Mouse (Mus musculus) right cerebral cortex, adult 18-20 months (tissue): ENCODE data around the gene Dtnbp1.

Experiments
- DNase-seq: peaks from one replicate; pipeline ENCODE4 v3.0.0; 2022; ENCODE audit warnings: mixed read lengths

Dtnbp1 gene

DNA sequence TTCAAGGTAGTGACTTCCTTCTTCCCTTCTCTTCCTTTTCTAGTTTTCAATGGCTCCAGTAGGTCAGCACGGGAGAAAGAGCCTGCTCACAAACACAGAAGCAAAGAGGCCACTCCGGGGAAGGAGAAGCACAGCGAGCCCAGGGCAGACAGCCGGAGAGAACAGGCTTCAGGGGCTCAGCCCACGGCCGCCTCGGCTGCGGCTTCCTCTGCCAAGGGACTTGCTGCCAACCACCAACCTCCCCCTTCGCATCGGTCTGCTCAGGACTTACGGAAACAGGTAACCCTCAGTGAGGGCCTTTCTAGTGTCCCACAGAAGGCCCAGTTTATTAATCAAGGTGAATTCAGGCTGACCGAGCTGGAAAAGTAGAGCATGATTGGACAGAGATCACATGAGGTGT lies 105.7 kb downstream of the Dtnbp1 start:
- DNase-seq: no peak

DNA sequence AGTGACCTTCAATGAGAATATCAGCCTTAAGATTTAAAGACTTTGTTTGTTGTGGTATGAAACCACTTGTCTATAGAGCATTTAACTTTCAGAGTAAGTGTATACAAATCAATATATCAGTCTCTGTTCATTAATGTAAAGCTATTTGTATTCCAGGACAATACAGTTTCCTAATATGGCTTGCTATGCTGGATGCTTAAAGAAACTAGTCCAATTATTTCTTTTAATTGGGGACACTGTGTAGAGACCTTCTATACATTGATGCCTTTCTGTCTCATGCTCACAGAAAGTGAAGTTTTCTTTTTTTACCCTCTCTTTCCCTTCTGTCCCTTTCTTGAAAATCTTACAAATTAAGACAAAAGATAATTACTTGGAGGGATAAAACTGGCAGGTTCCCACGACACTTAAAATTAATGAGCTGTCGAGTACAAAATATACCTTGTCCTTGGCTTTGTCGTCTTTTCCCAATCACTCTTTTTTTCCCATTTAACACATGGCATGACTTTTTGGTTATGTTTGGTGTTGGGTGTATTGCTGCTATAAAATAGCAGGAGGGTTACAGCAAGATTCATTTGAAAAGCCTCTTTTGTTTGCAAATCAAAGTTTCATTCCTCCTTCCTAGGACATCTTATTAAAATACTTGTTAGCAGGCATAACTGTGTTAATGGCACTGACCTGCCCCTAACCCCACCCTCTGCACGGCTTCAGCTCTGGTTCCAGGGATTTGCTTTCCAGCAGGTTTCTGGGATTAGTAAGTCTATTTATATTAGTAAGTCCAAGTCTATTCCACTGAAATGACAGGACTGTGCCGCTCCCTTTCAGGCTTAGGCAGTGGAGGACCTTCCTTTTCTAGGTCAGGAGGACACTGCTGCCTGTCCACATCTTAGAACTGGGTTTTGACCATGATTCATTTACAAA lies 109.9 kb downstream of the Dtnbp1 start:
- no peak for DNase-seq

- no peak for DNase-seq
Observed at GRCm38 (mm10) chr13:44890612-44891011, 111.3 kb downstream of the Dtnbp1 start.

DNA sequence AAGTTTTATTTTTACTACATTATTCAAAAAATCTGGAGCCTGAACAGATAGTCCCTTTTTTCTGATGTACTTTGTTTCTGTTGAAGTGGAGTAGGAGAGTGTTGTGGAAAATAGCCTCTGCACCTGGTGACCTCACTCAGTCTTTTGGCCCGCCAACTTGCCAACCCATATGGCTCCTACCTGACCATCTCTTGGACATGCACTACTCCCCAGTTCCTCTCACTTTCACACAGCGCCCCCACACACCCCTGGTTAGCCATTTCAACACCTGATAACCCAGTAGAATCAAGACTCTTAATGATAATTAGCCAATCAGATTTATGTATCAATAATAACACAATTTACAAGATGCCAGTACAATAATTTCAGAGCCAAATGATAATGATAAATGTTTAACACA lies 115.7 kb downstream of the Dtnbp1 start:
- no peak for DNase-seq

DNA sequence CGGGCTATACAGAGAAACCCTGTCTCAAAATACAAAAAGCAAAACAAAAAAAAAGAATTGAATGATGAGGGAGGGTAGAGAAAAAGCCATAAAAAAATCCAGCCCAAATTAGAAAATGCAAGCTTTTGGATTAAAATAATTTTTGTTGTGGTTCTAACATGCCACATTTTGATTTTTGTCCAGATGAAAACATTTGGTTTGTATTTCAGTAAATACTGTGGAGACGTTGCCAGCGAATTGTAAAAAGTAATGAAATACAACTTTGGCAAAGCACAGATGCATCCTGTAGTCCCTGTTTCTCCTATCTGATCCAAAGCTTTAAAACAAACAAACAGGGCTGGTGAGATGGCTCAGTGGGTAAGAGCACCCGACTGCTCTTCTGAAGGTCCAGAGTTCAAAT lies 120.9 kb downstream of the Dtnbp1 start:
- DNase-seq: no peak

- DNase-seq: no peak
Observed at GRCm38 (mm10) chr13:44876799-44877198, 125.1 kb downstream of the Dtnbp1 start.
